Mouse (Mus musculus) thymus, postnatal 4 days (tissue): ENCODE measurements around the gene Padi2.

Source experiments
- DNase-seq: peaks from one replicate; pipeline ENCODE4 v3.0.0; 2021

Gene Padi2

DNA sequence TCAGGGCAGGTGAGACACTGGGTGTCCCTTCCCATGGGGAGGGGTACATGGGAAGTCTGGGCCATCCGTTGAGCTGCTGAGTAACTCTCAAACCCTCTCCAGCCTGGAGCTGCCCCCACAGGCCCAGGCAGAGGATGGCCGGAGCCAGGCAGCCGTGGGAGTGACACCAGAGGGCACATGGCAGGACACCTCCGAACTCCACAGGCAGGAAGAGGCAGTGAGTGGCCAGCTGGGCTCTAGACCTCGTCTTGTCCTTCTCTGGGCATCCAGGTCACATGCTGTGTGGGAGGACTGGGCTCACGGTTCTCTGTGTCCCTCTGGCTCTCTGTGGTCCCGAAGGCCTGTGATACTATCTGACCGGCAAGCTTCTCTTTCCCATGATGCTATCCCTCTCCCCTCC, 87.7 kb downstream of the Padi2 start:
- no peak for DNase-seq

DNA sequence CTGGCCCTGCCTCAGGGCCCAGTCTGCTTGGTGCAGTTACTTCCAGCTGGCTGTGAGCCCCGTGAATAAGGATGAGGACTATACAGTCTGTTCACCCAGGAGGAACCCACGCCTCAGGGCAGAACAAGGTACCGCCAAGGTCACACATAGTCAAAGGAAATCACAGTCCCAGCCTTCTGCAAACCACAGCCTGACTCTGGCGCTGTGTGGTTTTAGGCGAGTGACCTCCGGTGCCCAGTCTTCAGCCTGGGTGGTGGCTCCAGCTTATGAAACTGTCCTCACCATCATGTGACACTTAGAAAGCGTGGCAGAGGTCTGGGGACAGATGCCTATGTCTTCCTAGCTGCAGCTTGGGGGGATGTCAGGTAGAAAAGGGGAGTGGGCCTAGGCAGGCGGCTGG, 89.7 kb downstream of the Padi2 start:
- no peak for DNase-seq

DNA sequence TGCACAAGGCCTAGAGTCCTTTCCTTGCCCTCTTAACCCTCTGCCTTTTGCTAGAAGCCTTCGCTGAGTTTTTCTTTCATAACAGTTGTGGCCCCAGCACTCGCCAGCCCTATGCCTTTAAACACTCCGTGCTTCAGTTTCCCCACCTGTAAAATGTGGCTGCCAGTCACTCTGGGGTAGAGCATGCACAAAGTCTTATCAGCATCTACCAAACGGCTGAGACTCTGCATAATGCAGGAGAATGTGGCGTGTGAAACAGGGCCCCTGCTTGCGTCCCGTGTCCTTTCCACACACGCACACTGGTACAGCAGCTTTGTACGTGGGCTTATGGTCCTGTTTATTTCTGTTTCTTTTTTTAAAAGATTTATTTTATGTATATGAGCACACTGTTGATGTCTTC, 90.7 kb downstream of the Padi2 start:
- no peak for DNase-seq
